Mouse (Mus musculus): Measurements from ENCODE around the gene Gm45799. TPM values are rescaled to one million over a fixed set of nuclear protein-coding genes. Genes with fewer than 3 reads are reported as not detected.

Gm45799 gene
- polyA plus RNA-seq, 1 experiment from 2014 or later: 16.2 TPM

Other genes starting within 250 kb of the Gm45799 start
- 39.6 and 45.9 TPM in 2 replicates for gene Fam160a2, start 240.5 kb upstream of the Gm45799 start, polyA plus RNA-seq (2015; fragmentation: Nextera tagmentation; extraction: Ambion mirVana)
- not detected in 2 replicates for gene Cnga4, start 236.0 kb upstream of the Gm45799 start, polyA plus RNA-seq (2015; fragmentation: Nextera tagmentation; extraction: Ambion mirVana)
- 0.08 and 0.24 TPM in 2 replicates for gene Cckbr, start 214.8 kb upstream of the Gm45799 start, polyA plus RNA-seq (2015; fragmentation: Nextera tagmentation; extraction: Ambion mirVana)
- gene Cavin3, start 158.3 kb upstream of the Gm45799 start, polyA plus RNA-seq (2015; fragmentation: Nextera tagmentation; extraction: Ambion mirVana): 93.1 and 95.0 TPM in 2 replicates
- 29.0 and 29.4 TPM in 2 replicates for gene Smpd1, start 86.2 kb upstream of the Gm45799 start, polyA plus RNA-seq (2015; fragmentation: Nextera tagmentation; extraction: Ambion mirVana)
- gene Apbb1, start 58.9 kb upstream of the Gm45799 start, polyA plus RNA-seq (2015; fragmentation: Nextera tagmentation; extraction: Ambion mirVana): 36.6 and 37.8 TPM in 2 replicates
- 3.8 and 4.8 TPM in 2 replicates for gene Hpx, start 40.4 kb upstream of the Gm45799 start, polyA plus RNA-seq (2015; fragmentation: Nextera tagmentation; extraction: Ambion mirVana)
- gene Trim3, start 7.0 kb upstream of the Gm45799 start, polyA plus RNA-seq (2015; fragmentation: Nextera tagmentation; extraction: Ambion mirVana): 21.4 and 24.7 TPM in 2 replicates
- 203 and 227 TPM in 2 replicates for gene Timm10b, start 496 bp upstream of the Gm45799 start, polyA plus RNA-seq (2015; fragmentation: Nextera tagmentation; extraction: Ambion mirVana)
- gene Arfip2, start 136 bp upstream of the Gm45799 start, polyA plus RNA-seq (2015; fragmentation: Nextera tagmentation; extraction: Ambion mirVana): 66.0 and 72.7 TPM in 2 replicates
- 0.44 and 0.80 TPM in 2 replicates for gene Dnhd1, start 10.3 kb downstream of the Gm45799 start, polyA plus RNA-seq (2015; fragmentation: Nextera tagmentation; extraction: Ambion mirVana)
- 313 and 320 TPM in 2 replicates for gene Ilk, start 96.0 kb downstream of the Gm45799 start, polyA plus RNA-seq (2015; fragmentation: Nextera tagmentation; extraction: Ambion mirVana)
- 32.4 and 34.4 TPM in 2 replicates for gene Rrp8, start 96.8 kb downstream of the Gm45799 start, polyA plus RNA-seq (2015; fragmentation: Nextera tagmentation; extraction: Ambion mirVana)
- gene Taf10, start 103.8 kb downstream of the Gm45799 start, polyA plus RNA-seq (2015; fragmentation: Nextera tagmentation; extraction: Ambion mirVana): 134 and 140 TPM in 2 replicates
- 109 TPM in 2 replicates for gene Tpp1, start 111.7 kb downstream of the Gm45799 start, polyA plus RNA-seq (2015; fragmentation: Nextera tagmentation; extraction: Ambion mirVana)
- 8.2 and 8.3 TPM in 2 replicates for gene Dchs1, start 147.1 kb downstream of the Gm45799 start, polyA plus RNA-seq (2015; fragmentation: Nextera tagmentation; extraction: Ambion mirVana)
- gene Mrpl17, start 170.5 kb downstream of the Gm45799 start, polyA plus RNA-seq (2015; fragmentation: Nextera tagmentation; extraction: Ambion mirVana): 372 and 398 TPM in 2 replicates

All from intestine, embryonic 15.5 days (tissue).